Mouse (Mus musculus) lung, postnatal 0 days (tissue): ENCODE measurements around the gene Ppm1l.

Experiments
- CTCF ChIP-seq: IDR thresholded peaks from 2 replicates; pipeline ENCODE4 v1.5.1; 2016; ENCODE audit warnings: antibody characterized with exemption, mild to moderate bottlenecking
- EP300 ChIP-seq: IDR thresholded peaks from 2 replicates; pipeline ENCODE4 v1.6.1; 2016; ENCODE audit warnings: antibody characterized with exemption, mild to moderate bottlenecking, control low read depth

DNA sequence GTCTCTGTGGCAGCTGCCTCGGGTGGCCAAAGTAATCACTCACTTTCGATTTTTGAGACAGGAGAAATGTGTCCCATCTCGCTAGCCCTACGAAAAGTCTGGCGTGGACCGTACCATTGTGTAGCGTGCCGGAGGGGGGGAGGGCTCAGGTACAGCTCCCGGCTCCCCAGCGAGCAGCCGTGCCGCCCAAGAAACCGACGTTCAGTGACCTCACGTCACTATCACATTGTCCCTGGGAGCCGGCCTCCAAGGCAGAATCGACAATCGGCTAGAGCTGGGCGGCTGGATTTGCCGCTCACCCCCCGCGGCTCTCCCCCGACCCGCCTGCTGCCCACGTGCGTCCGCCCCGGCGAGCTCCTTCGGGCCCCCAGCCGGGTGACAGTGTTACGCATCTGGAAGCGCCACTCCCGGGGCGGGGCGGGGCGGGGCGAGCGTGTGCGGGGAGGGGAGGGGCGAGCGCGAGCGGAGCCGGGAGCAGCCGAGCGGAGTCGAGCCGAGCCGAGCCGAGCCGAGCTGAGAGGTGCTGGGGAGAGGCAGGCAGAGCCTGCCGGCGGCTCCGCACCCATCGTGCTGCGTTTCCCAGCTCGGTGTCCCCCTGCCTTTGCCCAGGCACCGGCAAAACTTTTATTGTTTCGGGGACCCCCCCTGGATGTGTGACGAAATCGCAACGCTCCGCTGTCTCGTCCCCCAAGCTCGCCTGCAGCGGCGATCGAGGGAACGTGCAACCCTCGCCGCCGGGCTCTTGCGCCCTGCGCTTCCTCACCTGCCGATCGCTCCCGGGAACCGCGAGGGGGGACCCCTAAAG lies at the start of gene Ppm1l:
- peak; percentile 24 for TF ChIP-seq CTCF
- TF ChIP-seq EP300 = peak; percentile 46; the same call in 1 of the 2 replicates
